In the genomic region with DNA sequence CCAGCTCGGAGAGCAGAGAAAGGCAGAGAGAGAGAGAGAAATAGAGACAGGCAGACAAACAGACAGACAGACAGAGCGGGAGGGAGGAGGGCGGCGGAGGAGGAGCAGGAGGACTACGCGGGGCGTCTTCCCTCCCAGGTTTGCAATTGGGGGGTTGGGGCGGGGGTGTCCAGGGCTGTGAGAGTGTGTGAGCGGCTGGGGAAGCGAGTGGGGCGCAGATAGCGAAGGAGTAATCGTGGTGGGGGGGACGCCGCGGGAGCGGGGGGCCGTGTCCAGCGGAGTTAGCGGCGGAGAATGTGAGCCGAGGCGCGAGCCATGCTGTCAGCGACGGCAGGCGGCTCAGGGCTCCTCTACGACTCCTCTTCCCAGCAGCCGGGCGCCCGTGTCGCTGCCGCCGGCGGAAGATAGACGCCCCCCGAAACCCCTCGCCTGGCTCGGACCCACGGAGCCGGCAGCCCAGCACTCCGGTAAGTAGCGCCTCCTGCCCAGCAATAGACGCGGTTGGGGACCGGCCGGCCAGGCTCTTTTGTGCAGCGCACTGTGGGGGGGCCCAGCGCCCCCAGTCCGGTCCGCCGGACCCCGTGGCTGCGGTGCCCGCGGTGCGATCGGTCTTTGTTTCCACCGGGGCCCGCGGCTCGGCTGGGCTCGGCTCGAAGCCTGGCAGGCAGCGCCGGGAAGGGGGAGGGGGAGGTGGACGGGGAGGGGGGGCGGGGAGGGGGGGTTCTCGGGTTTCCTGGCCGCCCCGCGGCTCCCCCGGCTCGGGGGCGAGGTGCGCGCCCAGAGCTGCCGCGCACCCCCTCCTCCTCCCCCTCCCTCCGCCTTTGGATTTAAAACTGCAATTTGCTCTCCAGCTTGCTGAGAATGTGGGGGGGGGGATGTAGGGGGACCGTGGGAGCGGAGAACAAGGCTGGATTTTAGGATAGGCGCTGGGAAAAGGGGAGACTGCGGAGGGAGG, we compare ENCODE assay signal across 8 mouse cellular contexts. TPM values are rescaled to one million over a fixed set of nuclear protein-coding genes. Genes with fewer than 3 reads are reported as not detected.
DNase-seq lines count a peak whose midpoint lies in the region; ATAC-seq and TF ChIP-seq lines count a peak whose summit lies in the region.

No protein-coding gene starts in this region.

- no peak for TF ChIP-seq POLR2A in ES-Bruce4 (IDR thresholded peaks at IDR 0.05; ENCODE audit: insufficient read depth, low read length)

- H3K36me3 ChIP-seq in ES-Bruce4 (ENCODE audit: control insufficient read depth, insufficient read depth, low read length, poor library complexity, severe bottlenecking): no peaks in the 10 kb centered on the region
- H3K36me3 ChIP-seq in embryonic facial prominence, embryonic 10.5 days (replicated peaks): peaks cover 2% of the 10 kb centered on the region; the same call in 1 of the 2 replicates
- no peaks in the 10 kb centered on the region for H3K36me3 ChIP-seq in heart, embryonic 10.5 days
- no peaks in the 10 kb centered on the region for H3K36me3 ChIP-seq in kidney, embryonic 15.5 days

- TF ChIP-seq EP300 in ES-Bruce4 (IDR thresholded peaks at IDR 0.05; ENCODE audit: insufficient read depth, low read depth, low read length): no peak

- H3K4me3 ChIP-seq in ES-Bruce4 (ENCODE audit: low read depth, low read length): peak overlapping the region; percentile 96
- H3K4me3 ChIP-seq in embryonic facial prominence, embryonic 10.5 days: peak overlapping the region; percentile 99
- H3K4me3 ChIP-seq in heart, embryonic 10.5 days: peak overlapping the region; percentile 96
- H3K4me3 ChIP-seq in kidney, embryonic 15.5 days (replicated peaks): peak overlapping the region; percentile 99

- under 1% methylated on average over 79 of the region's 84 CpGs for WGBS in embryonic facial prominence, embryonic 10.5 days
- under 1% methylated on average over 83 of the region's 84 CpGs for WGBS in heart, embryonic 10.5 days
- 1% methylated on average over 48 of the region's 84 CpGs for WGBS in kidney, embryonic 15.5 days

- peak overlapping the region; percentile 66 for H3K4me2 ChIP-seq in kidney, embryonic 15.5 days

- no peak overlapping the region for H3K27ac ChIP-seq in ES-Bruce4 (ENCODE audit: insufficient read depth, low read length)
- H3K27ac ChIP-seq in embryonic facial prominence, embryonic 10.5 days (replicated peaks): peak overlapping the region; percentile 97
- peak overlapping the region; percentile 99 for H3K27ac ChIP-seq in heart, embryonic 10.5 days
- H3K27ac ChIP-seq in kidney, embryonic 15.5 days: peak overlapping the region; percentile 98

- H3K4me1 ChIP-seq in ES-Bruce4 (ENCODE audit: control insufficient read depth, insufficient read depth, low read length): peaks cover 11% of the 10 kb centered on the region
- peaks cover 98% of the 10 kb centered on the region for H3K4me1 ChIP-seq in embryonic facial prominence, embryonic 10.5 days
- H3K4me1 ChIP-seq in heart, embryonic 10.5 days: peaks cover 70% of the 10 kb centered on the region
- H3K4me1 ChIP-seq in kidney, embryonic 15.5 days: peaks cover 76% of the 10 kb centered on the region

- peak overlapping the region; percentile 97 for H3K9ac ChIP-seq in ES-Bruce4 (ENCODE audit: low read depth, poor library complexity, severe bottlenecking)
- peak overlapping the region; percentile 97 for H3K9ac ChIP-seq in kidney, embryonic 15.5 days

- peak; percentile 4; the same call in 1 of the 2 replicates for ATAC-seq in kidney, embryonic 15.5 days (replicated peaks; ENCODE audit: low FRiP score)

- peak; percentile 47 to 49 for DNase-seq in B cell, adult 2 months
- peak; percentile 86 for DNase-seq in embryonic facial prominence, embryonic 10.5 days (ENCODE audit: low spot score)
- no peak for DNase-seq in heart, embryonic 10.5 days (ENCODE audit: low spot score)
- DNase-seq in lung, postnatal 36 days: peak; percentile 56
- DNase-seq in spleen, postnatal 36 days (ENCODE audit: low spot score in 2 of 2): peak; percentile 34 to 52
- no peak for DNase-seq in left cerebral cortex, adult 11 months (ENCODE audit: low spot score)

- no peaks in the 10 kb centered on the region for H3K27me3 ChIP-seq in ES-Bruce4 (ENCODE audit: control insufficient read depth, insufficient read depth, low read length, poor library complexity, severe bottlenecking)
- H3K27me3 ChIP-seq in embryonic facial prominence, embryonic 10.5 days (replicated peaks; ENCODE audit: low read depth, poor library complexity, severe bottlenecking): peaks cover 18% of the 10 kb centered on the region
- H3K27me3 ChIP-seq in heart, embryonic 10.5 days (ENCODE audit: insufficient read depth, poor library complexity, severe bottlenecking): peaks cover 6% of the 10 kb centered on the region; the same call in 1 of the 2 replicates
- peaks cover 12% of the 10 kb centered on the region for H3K27me3 ChIP-seq in kidney, embryonic 15.5 days

- no peaks in the 10 kb centered on the region for H3K9me3 ChIP-seq in ES-Bruce4 (replicated peaks; ENCODE audit: control insufficient read depth, insufficient read depth, low read length, poor library complexity, severe bottlenecking)
- no peaks in the 10 kb centered on the region for H3K9me3 ChIP-seq in embryonic facial prominence, embryonic 10.5 days
- H3K9me3 ChIP-seq in heart, embryonic 10.5 days: no peaks in the 10 kb centered on the region
- H3K9me3 ChIP-seq in kidney, embryonic 15.5 days (replicated peaks): no peaks in the 10 kb centered on the region

- TF ChIP-seq CTCF in ES-Bruce4 (IDR thresholded peaks at IDR 0.05; ENCODE audit: low read depth, low read length): no peak

RNA-seq across cellular contexts. Expression of a gene that starts 1.0 kb away (rescaled TPM):
- 88.2 and 102 TPM in 2 replicates for polyA plus RNA-seq in ES-Bruce4 (2011; ENCODE audit: insufficient read depth, insufficient read length, low read depth, missing spikeins)
- polyA plus RNA-seq in embryonic facial prominence, embryonic 10.5 days (2016; fragmentation: Nextera tagmentation; extraction: Ambion mirVana): 11.5 and 11.6 TPM in 2 replicates
- 8.4 and 12.2 TPM in 2 replicates for polyA plus RNA-seq in heart, embryonic 10.5 days (2016; fragmentation: Nextera tagmentation; extraction: Ambion mirVana)
- polyA plus RNA-seq in kidney, embryonic 15.5 days (2015; fragmentation: Nextera tagmentation; extraction: Ambion mirVana): 7.4 and 10.1 TPM in 2 replicates

RNA-seq across cellular contexts. Expression of a gene that starts 38.2 kb away (rescaled TPM):
- polyA plus RNA-seq in ES-Bruce4 (2011; ENCODE audit: insufficient read depth, insufficient read length, low read depth, missing spikeins): 0.70 and 1.9 TPM in 2 replicates
- 0.16 and 0.21 TPM in 2 replicates for polyA plus RNA-seq in embryonic facial prominence, embryonic 10.5 days (2016; fragmentation: Nextera tagmentation; extraction: Ambion mirVana)
- 0.36 and 0.43 TPM in 2 replicates for polyA plus RNA-seq in heart, embryonic 10.5 days (2016; fragmentation: Nextera tagmentation; extraction: Ambion mirVana)
- polyA plus RNA-seq in kidney, embryonic 15.5 days (2015; fragmentation: Nextera tagmentation; extraction: Ambion mirVana): 0.63 and 0.81 TPM in 2 replicates

Comparison
In these comparisons a context has a peak if more than half of its experiments do, and no peak if none do; other contexts are left out.
1. DNase-seq: peak in B cell, adult 2 months (2 of 2), embryonic facial prominence, embryonic 10.5 days (single experiment), lung, postnatal 36 days (single experiment) and spleen, postnatal 36 days (2 of 2); none in heart, embryonic 10.5 days (single experiment) and left cerebral cortex, adult 11 months (single experiment).
2. Peak in every context shown above with its lines, with median percentiles within 50 percentile points of each other: H3K4me3 ChIP-seq.